Mouse (Mus musculus) cerebellum, adult 8-10 months (tissue): ENCODE data around the gene Accsl.

Experiments
- DNase-seq: peaks from one replicate; pipeline ENCODE4 v3.0.0; 2022

Accsl gene

GRCm38 (mm10) chr2:93807440-93807839 is 61.5 kb downstream of the Accsl start:
- no peak for DNase-seq

DNA sequence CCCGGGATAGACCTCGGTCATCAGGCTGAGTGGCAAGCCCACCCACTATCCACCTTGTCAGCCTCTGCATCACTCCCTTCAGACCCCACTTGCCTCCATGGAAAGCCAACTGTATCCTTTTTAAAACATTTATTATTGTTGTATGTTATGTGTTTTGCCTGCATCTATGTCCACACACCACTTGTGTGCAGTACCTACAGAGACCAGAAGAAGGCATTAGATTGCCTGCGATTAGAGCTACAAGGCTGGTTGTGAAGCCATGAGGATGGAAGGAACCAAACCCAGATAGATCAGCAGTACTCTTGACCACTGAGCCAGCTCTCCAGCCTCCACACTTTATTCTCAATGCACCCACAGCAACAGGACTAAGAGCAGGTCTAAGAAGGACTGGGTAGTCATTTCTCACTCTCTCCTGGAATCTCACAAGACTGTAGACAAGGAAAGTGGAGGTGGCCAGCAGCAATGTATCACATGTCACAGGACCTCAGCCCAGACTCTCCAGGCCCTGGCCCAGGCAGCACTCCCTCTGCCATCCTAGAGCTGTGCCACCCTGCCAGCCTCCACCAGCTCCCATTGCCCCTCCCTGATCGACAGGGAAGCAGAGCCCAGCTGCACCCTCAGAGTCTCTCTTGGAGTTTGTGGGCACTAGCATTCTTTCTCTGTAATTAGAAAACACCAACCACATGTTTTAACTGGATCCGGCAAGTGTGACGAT is 62.3 kb downstream of the Accsl start:
- no peak for DNase-seq

DNA sequence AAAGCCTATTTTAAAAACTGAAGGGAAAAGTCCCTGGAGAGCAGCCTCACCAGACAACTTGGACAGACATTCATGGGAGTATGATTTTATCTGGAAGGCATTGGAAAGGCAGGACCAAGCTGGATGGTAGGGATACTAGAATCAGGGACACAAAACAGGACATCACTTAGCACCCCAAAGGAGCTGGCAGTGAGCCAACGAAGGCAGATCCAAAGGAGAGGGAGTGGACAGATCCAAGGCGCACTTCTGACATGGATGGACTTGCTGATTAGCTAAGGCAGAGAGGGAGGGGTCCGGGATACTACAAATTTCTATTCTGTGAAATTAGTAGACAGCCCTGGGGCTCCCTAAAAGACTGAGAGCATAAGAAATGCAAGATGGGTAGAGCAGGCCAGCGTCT is 63.4 kb downstream of the Accsl start:
- DNase-seq: no peak
